Mouse (Mus musculus) v-Abl transformed pro-B cells (cell line): Measurements from ENCODE around the gene Wfdc5.
"Not testable (repeated sequence)": the region's sequence is repeated elsewhere in the genome, so short reads cannot be mapped to it uniquely, and the experiment has no call there.

Experiments used
- in situ Hi-C, 2 experiments: fragments of 400-800 bp; cut with MboI; formaldehyde crosslinking; loops; one replicate each; pipeline ENCODE4 v1.15.1; 2025; ENCODE audit not compliant: unreplicated experiment in 2 of 2

Gene Wfdc5

DNA sequence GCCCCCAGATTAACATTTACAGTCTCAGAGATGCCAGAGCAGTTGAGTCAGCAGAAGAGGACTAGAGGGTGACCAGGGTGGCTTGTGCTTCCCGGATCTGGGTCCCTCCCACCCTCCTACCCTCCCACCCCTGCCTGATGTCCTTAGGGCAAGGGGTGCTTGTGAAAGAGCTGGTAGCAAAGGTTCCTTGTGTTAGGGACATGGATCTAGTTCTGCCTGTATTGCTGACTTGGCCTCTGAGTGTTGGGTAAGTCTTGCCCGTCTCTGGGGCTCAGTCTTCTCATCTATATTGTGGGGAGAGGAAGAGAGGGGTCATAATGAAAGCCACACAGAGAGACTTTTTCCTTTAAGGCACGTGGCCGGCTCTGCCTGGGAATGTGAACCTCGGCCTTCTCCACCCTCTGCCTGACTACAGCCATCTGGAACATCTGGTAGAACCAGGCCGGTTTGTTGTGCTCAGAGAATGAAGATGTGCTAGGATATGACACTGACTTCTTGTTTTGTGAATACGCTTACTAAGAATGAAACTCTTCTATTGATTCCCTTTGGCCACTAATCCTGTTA is at the start of gene Wfdc5:
Gene Wfdc5 (minus strand): TSS at position 51 of the 564 bp plus-strand sequence.
- in situ Hi-C loops: loop anchor here (10.0 to 25.0 kb wide), 2 partner anchors 202 to 320 kb away; partner anchors contain the start of genes Kcnk15 (in 1 of the 2) and Slpi (in 1 of the 2)

GRCm38 (mm10) chr2:164228361-164229070 is 46.0 kb upstream of the Wfdc5 start:
- in situ Hi-C loops: no loop called here

DNA sequence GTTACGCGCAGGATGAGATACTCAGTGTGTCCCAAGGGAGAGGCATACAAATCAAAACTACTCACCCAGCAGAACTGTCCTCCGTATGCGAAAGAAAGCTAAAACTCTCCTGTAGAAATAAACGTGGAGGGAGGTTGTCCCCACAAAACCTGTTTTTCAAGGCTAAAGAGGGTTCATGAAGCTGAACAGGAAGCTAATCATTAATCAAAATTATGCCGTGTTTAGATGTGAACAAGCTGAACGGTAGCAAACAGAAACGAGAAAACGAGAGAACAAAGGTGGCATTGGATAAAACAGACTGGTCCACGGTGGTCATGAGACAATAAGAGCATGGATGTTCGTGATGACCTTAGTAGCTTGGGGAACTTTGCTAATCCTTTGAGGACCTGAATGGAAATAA is 39.0 kb upstream of the Wfdc5 start, which contains the start of gene Wfdc15b:
Gene Wfdc15b (minus strand): TSS at position 139 of the 400 bp plus-strand sequence.
- in situ Hi-C loops: no loop called here

DNA sequence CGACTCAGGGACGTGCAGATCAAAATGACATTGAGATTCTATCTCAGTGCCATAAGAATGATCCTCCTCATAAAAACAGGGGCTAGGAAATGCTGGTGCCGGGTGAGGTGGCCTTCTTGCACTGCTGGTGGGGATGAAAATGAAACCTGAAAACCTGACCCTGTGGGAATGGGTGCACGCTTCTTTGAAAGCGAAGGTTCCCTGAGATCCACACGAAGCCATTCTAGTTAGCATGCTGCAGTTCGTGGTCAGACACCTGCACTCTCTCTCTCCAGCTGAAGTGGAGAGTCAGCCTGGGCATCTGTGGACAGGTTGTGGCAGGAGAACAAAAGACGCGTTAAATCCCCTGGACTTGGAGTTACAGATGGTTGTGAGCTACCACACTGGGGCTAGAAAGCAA is 36.8 kb upstream of the Wfdc5 start:
- in situ Hi-C loops: no loop called here

DNA sequence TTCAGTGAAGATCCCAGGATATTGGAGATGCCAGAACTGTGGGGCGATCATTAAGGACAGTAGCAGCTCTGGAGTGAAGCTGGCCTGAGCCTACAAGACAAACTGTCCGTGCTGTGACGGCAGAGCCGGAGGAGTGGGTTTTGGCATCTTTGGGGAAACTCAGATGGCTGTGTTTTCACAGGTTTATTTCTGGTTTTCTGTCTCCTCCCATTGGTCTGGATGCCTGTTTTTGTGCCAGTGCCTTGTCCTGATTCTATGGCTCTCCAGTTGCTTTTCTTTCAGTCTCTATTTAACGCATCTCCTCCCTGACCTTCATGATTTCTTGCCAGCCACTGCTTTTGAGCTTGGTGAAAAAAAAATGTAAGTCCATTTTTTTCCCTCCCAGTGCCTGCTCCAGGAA is 30.2 kb upstream of the Wfdc5 start:
- in situ Hi-C loops: no loop called here

DNA sequence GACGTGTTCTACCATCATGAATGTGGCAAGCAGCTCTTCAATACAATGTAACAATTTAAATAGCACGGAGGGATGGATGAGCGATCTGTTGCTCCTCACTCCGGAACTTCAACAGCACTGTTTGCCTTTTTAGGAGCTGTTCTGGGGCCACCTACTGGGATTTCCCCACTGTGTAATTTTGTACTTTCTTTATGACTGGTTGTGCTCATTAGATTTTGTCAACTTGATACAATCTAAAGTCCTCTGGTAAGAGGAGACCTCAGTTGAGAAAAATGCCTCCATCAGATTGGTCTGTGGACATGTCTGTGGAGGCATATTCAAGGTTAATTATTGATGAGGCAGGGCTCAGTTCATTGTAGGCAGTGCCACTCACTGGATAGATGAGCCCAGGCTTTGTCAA is 28.4 kb upstream of the Wfdc5 start:
- in situ Hi-C loops: no loop called here

- in situ Hi-C loops: no loop called here
Observed at GRCm38 (mm10) chr2:164206676-164207075, 24.1 kb upstream of the Wfdc5 start.

GRCm38 (mm10) chr2:164206011-164206410 is 23.5 kb upstream of the Wfdc5 start:
- in situ Hi-C loops: not testable (repeated sequence)

- in situ Hi-C loops: loop anchor here in 1 of 2 experiments (25.0 kb wide), 1 partner anchor 337 kb away; the partner anchor contains the start of gene Kcnk15
Observed at GRCm38 (mm10) chr2:164199626-164200327, 17.2 kb upstream of the Wfdc5 start, which contains the start of gene Wfdc15a. Gene Wfdc15a, minus strand, starts transcription at chr2:164200130.

DNA sequence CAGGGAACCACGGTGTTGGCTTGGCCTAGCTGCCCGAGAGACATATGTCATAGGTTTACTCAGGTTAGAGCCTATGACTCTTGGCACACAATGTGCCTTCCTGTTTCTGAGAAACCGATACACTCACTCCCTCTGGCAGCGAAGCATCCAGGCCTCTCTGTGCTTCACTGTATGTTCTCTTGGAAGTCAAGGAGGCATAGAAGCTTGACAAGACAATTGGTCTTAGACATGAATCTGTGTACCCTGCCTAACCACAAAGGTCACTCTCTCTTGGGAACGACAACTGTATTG is 14.1 kb upstream of the Wfdc5 start:
- in situ Hi-C loops: loop anchor here in 1 of 2 experiments (25.0 kb wide), 1 partner anchor 334 kb away; the partner anchor contains the start of gene Kcnk15

DNA sequence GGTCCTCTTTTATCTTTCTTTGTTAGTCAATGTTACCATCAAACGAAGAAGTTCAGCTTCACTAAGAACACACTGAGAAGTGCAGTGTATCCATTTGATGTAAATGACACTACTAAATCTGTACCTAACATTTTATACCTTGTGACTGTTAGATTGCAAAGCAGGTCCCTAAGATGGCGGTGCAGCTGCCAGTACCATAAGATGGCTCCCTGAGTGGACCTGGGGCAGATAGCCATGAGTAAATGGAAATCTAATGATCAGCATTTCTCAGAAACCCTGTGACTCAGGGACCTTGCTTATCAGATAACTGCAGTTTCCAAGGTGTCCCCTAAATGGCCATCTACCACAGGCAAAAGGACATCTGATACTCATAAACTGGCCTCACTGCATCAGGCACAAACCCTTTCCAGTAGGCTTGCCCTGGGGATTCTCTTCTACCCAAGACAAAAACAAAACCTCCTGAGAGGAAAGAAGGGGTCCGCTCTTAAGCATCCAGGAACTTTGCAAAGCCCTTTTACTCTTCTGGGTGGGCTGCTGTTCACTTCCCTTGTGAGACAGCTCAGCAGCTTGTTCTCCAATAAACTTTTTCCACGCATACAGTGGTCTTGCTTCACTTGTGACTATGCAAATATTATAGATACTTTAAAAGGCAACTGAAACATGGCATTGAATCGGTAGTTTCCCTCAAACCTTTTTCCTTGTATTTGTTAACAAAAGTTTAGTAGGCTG is 13.6 kb upstream of the Wfdc5 start:
- in situ Hi-C loops: loop anchor here in 1 of 2 experiments (25.0 kb wide), 1 partner anchor 334 kb away; the partner anchor contains the start of gene Kcnk15

- in situ Hi-C loops: loop anchor here in 1 of 2 experiments (25.0 kb wide), 1 partner anchor 333 kb away; the partner anchor contains the start of gene Kcnk15
Observed at GRCm38 (mm10) chr2:164194959-164195630, 12.6 kb upstream of the Wfdc5 start.

- in situ Hi-C loops: loop anchor here in 1 of 2 experiments (25.0 kb wide), 1 partner anchor 330 kb away; the partner anchor contains the start of gene Kcnk15
Observed at GRCm38 (mm10) chr2:164192279-164192678, 9.7 kb upstream of the Wfdc5 start.

DNA sequence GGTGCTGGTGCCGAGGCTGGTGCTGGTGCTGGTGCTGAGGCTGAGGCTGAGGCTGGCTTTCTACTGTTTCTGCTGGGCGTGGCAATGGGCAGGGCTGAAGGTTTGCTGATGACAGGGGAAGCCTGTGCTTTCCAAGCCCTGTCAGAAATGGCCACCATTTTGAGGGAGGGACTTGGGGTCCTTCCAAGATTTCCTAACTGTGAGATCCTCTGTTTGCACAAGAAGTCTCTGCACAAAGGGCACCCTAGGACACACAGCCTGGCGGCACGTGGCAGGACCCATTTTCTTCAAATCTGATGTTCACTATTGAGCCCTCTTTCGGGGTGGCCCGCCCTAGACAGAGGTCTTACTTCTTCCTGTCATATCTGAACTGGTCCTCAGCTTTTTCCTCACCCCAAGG is 8.0 kb upstream of the Wfdc5 start, which contains the start of gene Wfdc12:
Gene Wfdc12 (minus strand): TSS at position 33 of the 400 bp plus-strand sequence.
- in situ Hi-C loops: loop anchor here in 1 of 2 experiments (25.0 kb wide), 1 partner anchor 328 kb away; the partner anchor contains the start of gene Kcnk15

DNA sequence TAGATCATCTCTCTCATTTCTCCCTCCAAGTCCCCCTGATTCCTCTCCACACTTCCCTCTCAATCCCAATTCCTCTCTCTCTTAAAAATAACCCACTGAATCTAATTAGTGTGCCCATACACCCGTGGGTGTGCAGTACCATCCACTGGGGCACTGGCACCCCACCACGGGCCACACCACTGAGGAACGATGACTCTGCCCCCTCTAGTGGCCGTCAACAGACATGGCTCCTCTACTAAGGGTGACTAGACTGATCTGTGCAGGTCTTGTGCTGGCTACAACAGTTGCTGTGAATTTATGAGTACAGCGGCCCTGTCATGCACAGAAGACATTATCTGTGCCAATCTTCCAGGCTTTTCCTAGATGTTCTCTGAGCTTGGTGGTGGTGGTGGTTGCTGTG is 6.2 kb upstream of the Wfdc5 start:
- in situ Hi-C loops: loop anchor here (10.0 to 25.0 kb wide), 2 partner anchors 196 to 326 kb away; partner anchors contain the start of genes Kcnk15 (in 1 of the 2) and Slpi (in 1 of the 2)

GRCm38 (mm10) chr2:164184145-164184719 is 1.7 kb upstream of the Wfdc5 start:
- in situ Hi-C loops: loop anchor here (10.0 to 25.0 kb wide), 2 partner anchors 201 to 322 kb away; partner anchors contain the start of genes Kcnk15 (in 1 of the 2) and Slpi (in 1 of the 2)

GRCm38 (mm10) chr2:164183340-164183739 is 798 bp upstream of the Wfdc5 start:
- in situ Hi-C loops: loop anchor here (10.0 to 25.0 kb wide), 2 partner anchors 201 to 321 kb away; partner anchors contain the start of genes Kcnk15 (in 1 of the 2) and Slpi (in 1 of the 2)

DNA sequence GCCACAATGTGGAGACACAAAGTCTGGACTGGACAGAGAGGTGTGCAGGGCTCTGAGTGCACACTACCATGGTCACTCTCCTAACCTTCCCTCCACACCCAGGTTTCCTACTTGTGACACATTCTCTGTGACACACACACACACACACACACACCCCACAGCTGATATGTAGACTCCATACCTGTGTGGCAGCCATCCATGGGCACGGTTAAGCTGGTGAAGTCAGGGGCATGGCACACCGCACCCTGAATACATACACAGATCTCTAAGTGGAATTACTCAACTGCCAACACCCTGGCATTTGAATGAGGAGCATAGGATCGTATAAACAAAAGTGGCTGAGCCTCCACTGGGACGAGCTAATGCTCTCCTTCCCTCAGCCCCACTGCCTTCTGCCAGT is 1.8 kb downstream of the Wfdc5 start:
- in situ Hi-C loops: loop anchor here (10.0 to 25.0 kb wide), 2 partner anchors 204 to 318 kb away; partner anchors contain the start of genes Kcnk15 (in 1 of the 2) and Slpi (in 1 of the 2)

- in situ Hi-C loops: loop anchor here (10.0 to 25.0 kb wide), 2 partner anchors 205 to 318 kb away; partner anchors contain the start of genes Kcnk15 (in 1 of the 2) and Slpi (in 1 of the 2)
Observed at GRCm38 (mm10) chr2:164180124-164180523, 2.4 kb downstream of the Wfdc5 start.
